Mouse (Mus musculus) cerebellum, postnatal 25 days (tissue): ENCODE measurements at regions not wholly inside any gene's neighbourhood (a gene's known extent, or its start where the extent isn't known, plus 50 kb on each side); places are given as distances from the start of the nearest gene placed in this dataset.

Source experiments
- DNase-seq, 2 experiments: peaks; one replicate each; pipeline ENCODE4 v3.0.0; 2021; ENCODE audit warnings: mixed read lengths in 2 of 2

GRCm38 (mm10) chr3:65891594-65891993 is 66.5 kb downstream of the Ccnl1 start:
- no peak for DNase-seq

GRCm38 (mm10) chr3:65891139-65891538 is 66.9 kb downstream of the Ccnl1 start:
- DNase-seq, result no peak

GRCm38 (mm10) chr3:65888921-65889320 is 69.1 kb downstream of the Ccnl1 start:
- no peak for DNase-seq

DNA sequence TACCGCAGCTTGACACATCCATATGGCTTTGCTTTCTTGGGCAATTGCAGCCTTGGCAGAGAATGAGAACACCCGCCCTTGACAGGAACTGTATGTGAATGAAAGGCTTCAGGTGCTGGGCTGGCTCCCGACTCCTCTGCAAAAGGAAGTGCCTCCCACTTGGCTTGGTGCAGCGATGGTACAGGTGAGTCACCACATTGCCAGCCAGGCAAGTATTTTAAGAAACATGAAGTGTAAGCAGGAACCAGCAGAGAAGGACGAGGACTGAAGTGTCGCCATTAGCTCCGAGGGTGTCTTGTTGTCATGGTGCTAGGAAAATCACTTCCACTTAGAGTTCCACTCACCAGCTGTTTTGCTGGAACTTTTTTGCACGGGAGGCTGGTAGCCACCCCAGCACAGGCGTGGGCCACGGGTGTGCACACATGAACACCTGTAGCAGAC is 73.5 kb downstream of the Ccnl1 start:
- peak; percentile 61 to 78 for DNase-seq

GRCm38 (mm10) chr3:65882123-65882522 is 75.9 kb downstream of the Ccnl1 start:
- no peak for DNase-seq
